9 mouse cellular contexts compared by ENCODE assay signal in genomic region chr7:131543623-131544481, GRCm38 (mm10). TPM values are rescaled to one million over a fixed set of nuclear protein-coding genes. Genes with fewer than 3 reads are reported as not detected.
DNase-seq lines count a peak whose midpoint lies in the region; ATAC-seq and TF ChIP-seq lines count a peak whose summit lies in the region.
"Had no signal": no experiment of that assay in that cellular context is flagged by ENCODE, and none has a peak within 500 bp of the region (broad histone marks: within the 10 kb centered on the region; RNA-seq: fewer than 3 reads in every experiment).

No protein-coding gene starts in this region.

- H3K36me3 ChIP-seq in spleen, adult 2 months (ENCODE audit: control insufficient read depth, insufficient read depth, low read length) = no peaks in the 10 kb centered on the region
- H3K36me3 ChIP-seq in forebrain, embryonic 12.5 days (replicated peaks) = no peaks in the 10 kb centered on the region
- no peaks in the 10 kb centered on the region for H3K36me3 ChIP-seq in neural tube, embryonic 13.5 days

- peaks cover 46% of the 10 kb centered on the region for H3K27me3 ChIP-seq in spleen, adult 2 months (ENCODE audit: control insufficient read depth, insufficient read depth, low read length)
- H3K27me3 ChIP-seq in forebrain, embryonic 12.5 days = peaks cover 98% of the 10 kb centered on the region
- peaks cover 99% of the 10 kb centered on the region for H3K27me3 ChIP-seq in neural tube, embryonic 13.5 days

- peak overlapping the region; percentile 40; the same call in 1 of the 2 replicates for H3K4me3 ChIP-seq in spleen, adult 2 months (ENCODE audit: extremely low read depth, insufficient read depth, insufficient read length)
- H3K4me3 ChIP-seq in forebrain, embryonic 12.5 days (replicated peaks) = peak overlapping the region; percentile 41
- peak overlapping the region; percentile 32 for H3K4me3 ChIP-seq in neural tube, embryonic 13.5 days

- peak overlapping the region; percentile 61 for H3K4me2 ChIP-seq in forebrain, embryonic 12.5 days
- peak overlapping the region; percentile 53 for H3K4me2 ChIP-seq in neural tube, embryonic 13.5 days

- 3% methylated on average over 75 of the region's 75 CpGs for WGBS in spleen, adult 2 months
- WGBS in forebrain, embryonic 12.5 days = under 1% methylated on average over 75 of the region's 75 CpGs
- WGBS in neural tube, embryonic 13.5 days = under 1% methylated on average over 75 of the region's 75 CpGs

- no peak for TF ChIP-seq CTCF in spleen, adult 2 months (IDR thresholded peaks at IDR 0.05; ENCODE audit: extremely low read depth, insufficient read depth, insufficient read length, insufficient replicate concordance)

- H3K4me1 ChIP-seq in spleen, adult 2 months (ENCODE audit: control insufficient read depth, insufficient read depth, insufficient read length) = peaks cover 18% of the 10 kb centered on the region; the same call in 1 of the 2 replicates
- H3K4me1 ChIP-seq in forebrain, embryonic 12.5 days = peaks cover 33% of the 10 kb centered on the region
- H3K4me1 ChIP-seq in neural tube, embryonic 13.5 days (replicated peaks) = peaks cover 28% of the 10 kb centered on the region

- no peak overlapping the region for H3K9ac ChIP-seq in forebrain, embryonic 12.5 days
- H3K9ac ChIP-seq in neural tube, embryonic 13.5 days = peak overlapping the region; percentile 45; the same call in 1 of the 2 replicates

- H3K27ac ChIP-seq in spleen, adult 2 months (ENCODE audit: insufficient read depth, low read length) = no peak overlapping the region
- no peak overlapping the region for H3K27ac ChIP-seq in forebrain, embryonic 12.5 days
- H3K27ac ChIP-seq in neural tube, embryonic 13.5 days (replicated peaks) = peak overlapping the region; percentile 49; the same call in 1 of the 2 replicates

- no peaks in the 10 kb centered on the region for H3K9me3 ChIP-seq in forebrain, embryonic 12.5 days
- no peaks in the 10 kb centered on the region for H3K9me3 ChIP-seq in neural tube, embryonic 13.5 days

- no peak for ATAC-seq in forebrain, embryonic 12.5 days (ENCODE audit: low FRiP score)
- ATAC-seq in neural tube, embryonic 13.5 days (ENCODE audit: low read depth) = no peak
- no peak for ATAC-seq in megakaryocyte progenitor cell, adult 5-6 weeks (replicated peaks; ENCODE audit: poor library complexity)

- DNase-seq in spleen, adult 2 months (ENCODE audit: low read depth in 1 of 2, low spot score in 2 of 2) = no peak
- no peak for DNase-seq in spleen, postnatal 14 days (ENCODE audit: low spot score in 2 of 2)
- DNase-seq in kidney, postnatal 4 days = peak; percentile 42 to 55
- DNase-seq in ovary, postnatal 14 days (ENCODE audit: low spot score) = no peak
- no peak for DNase-seq in thymus, postnatal 0 days (ENCODE audit: low spot score)

- no peak for TF ChIP-seq POLR2A in spleen, adult 2 months (IDR thresholded peaks at IDR 0.05; ENCODE audit: low read depth, low read length)

RNA-seq across cellular contexts. Expression of gene Hmx3, which starts 1.2 kb away (rescaled TPM):
- not detected in 2 replicates for polyA plus RNA-seq in spleen, adult 2 months (2012; rRNA removed)
- 0.64 and 0.79 TPM in 2 replicates for polyA plus RNA-seq in forebrain, embryonic 12.5 days (2016; fragmentation: Nextera tagmentation; extraction: Ambion mirVana)
- polyA plus RNA-seq in neural tube, embryonic 13.5 days (2015; fragmentation: Nextera tagmentation; extraction: Ambion mirVana) = 0.52 and 1.0 TPM in 2 replicates
- total RNA-seq in megakaryocyte progenitor cell, adult 5-6 weeks (2015) = not detected in 2 replicates
- total RNA-seq in megakaryocyte progenitor cell, adult 5-6 weeks (2017) = not detected in 2 replicates
- polyA plus RNA-seq in thymus, postnatal 0 days (2015; fragmentation: Nextera tagmentation; extraction: Ambion mirVana) = not detected in 2 replicates
- total RNA-seq: neutrophil, adult 5-6 weeks had no signal

RNA-seq across cellular contexts. Expression of gene Hmx2, which starts 4.7 kb away (rescaled TPM):
- 0.05 TPM in 1 of 2 replicates, not detected in the other for polyA plus RNA-seq in spleen, adult 2 months (2012; rRNA removed)
- 0.96 and 1.6 TPM in 2 replicates for polyA plus RNA-seq in forebrain, embryonic 12.5 days (2016; fragmentation: Nextera tagmentation; extraction: Ambion mirVana)
- 1.2 and 1.5 TPM in 2 replicates for polyA plus RNA-seq in neural tube, embryonic 13.5 days (2015; fragmentation: Nextera tagmentation; extraction: Ambion mirVana)
- 0.15 TPM in 1 of 2 replicates, not detected in the other for total RNA-seq in megakaryocyte progenitor cell, adult 5-6 weeks (2015)
- total RNA-seq in megakaryocyte progenitor cell, adult 5-6 weeks (2017) = not detected in 2 replicates
- polyA plus RNA-seq in thymus, postnatal 0 days (2015; fragmentation: Nextera tagmentation; extraction: Ambion mirVana) = 0.08 TPM in 1 of 2 replicates, not detected in the other
- total RNA-seq: neutrophil, adult 5-6 weeks had no signal

RNA-seq across cellular contexts. Expression of gene Bub3, which starts 16.2 kb away (rescaled TPM):
- polyA plus RNA-seq in spleen, adult 2 months (2012; rRNA removed) = 51.3 and 54.8 TPM in 2 replicates
- 247 and 249 TPM in 2 replicates for polyA plus RNA-seq in forebrain, embryonic 12.5 days (2016; fragmentation: Nextera tagmentation; extraction: Ambion mirVana)
- polyA plus RNA-seq in neural tube, embryonic 13.5 days (2015; fragmentation: Nextera tagmentation; extraction: Ambion mirVana) = 148 and 173 TPM in 2 replicates
- 164 and 173 TPM in 2 replicates for total RNA-seq in megakaryocyte progenitor cell, adult 5-6 weeks (2015)
- total RNA-seq in megakaryocyte progenitor cell, adult 5-6 weeks (2017) = 85.9 and 90.3 TPM in 2 replicates
- polyA plus RNA-seq in thymus, postnatal 0 days (2015; fragmentation: Nextera tagmentation; extraction: Ambion mirVana) = 273 and 284 TPM in 2 replicates

Comparison
In these comparisons a context has a peak if more than half of its experiments do, and no peak if none do; other contexts are left out.
1. DNase-seq: peak in kidney, postnatal 4 days (2 of 2); none in spleen, adult 2 months (0 of 2), spleen, postnatal 14 days (0 of 2), ovary, postnatal 14 days (single experiment) and thymus, postnatal 0 days (single experiment).
2. Peak in every context shown above with its lines, with median percentiles within 50 percentile points of each other: H3K4me3 ChIP-seq.